ENCODE assay signal across 8 mouse cellular contexts in the genomic region with DNA sequence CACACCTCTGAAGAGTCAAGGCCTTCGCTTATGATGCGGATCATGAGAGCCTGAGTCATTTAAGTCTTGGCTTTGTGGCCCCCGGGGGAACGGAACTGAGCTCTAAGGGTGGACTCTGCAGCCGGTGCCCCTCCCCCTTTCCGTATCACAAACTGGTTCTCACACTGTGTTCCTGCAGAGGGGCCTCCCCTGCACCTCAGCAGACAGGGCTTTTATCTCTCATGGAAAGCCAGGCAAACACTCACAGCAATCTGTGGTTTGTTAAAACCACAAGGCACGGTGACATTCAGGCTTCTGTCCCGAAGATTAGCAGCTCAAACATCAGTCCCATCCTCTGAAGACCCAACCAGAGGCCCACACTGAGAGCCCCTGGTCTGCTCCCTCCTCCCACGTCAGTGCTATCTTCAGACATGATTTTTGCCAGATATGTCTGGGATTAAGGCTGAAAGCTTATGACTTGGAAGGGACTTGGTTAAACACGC. TPM values are rescaled to one million over a fixed set of nuclear protein-coding genes. Genes with fewer than 3 reads are reported as not detected.
DNase-seq lines count a peak whose midpoint lies in the region; ATAC-seq and TF ChIP-seq lines count a peak whose summit lies in the region.

No protein-coding gene starts in this region.

- no peak for TF ChIP-seq EP300 in stomach, postnatal 0 days (optimal IDR thresholded peaks at IDR 0.05)

- H3K9me3 ChIP-seq in liver, embryonic 16.5 days (replicated peaks; ENCODE audit: control insufficient read depth, low read length) = no peaks in the 10 kb centered on the region
- H3K9me3 ChIP-seq in stomach, postnatal 0 days (ENCODE audit: control insufficient read depth, low read length) = no peaks in the 10 kb centered on the region

- TF ChIP-seq POLR2A in cortical plate, adult 2 months (IDR thresholded peaks at IDR 0.05; ENCODE audit: extremely low read depth, insufficient read depth, low read length) = no peak

- H3K4me1 ChIP-seq in cortical plate, adult 2 months (ENCODE audit: control insufficient read depth, insufficient read depth, low read length) = no peaks in the 10 kb centered on the region
- peaks cover 2% of the 10 kb centered on the region; the same call in 1 of the 2 replicates for H3K4me1 ChIP-seq in liver, embryonic 16.5 days (ENCODE audit: control insufficient read depth, low read depth, low read length)
- peaks cover 12% of the 10 kb centered on the region; the same call in 1 of the 2 replicates for H3K4me1 ChIP-seq in stomach, postnatal 0 days (replicated peaks; ENCODE audit: control insufficient read depth, insufficient read depth)

- peaks cover 4% of the 10 kb centered on the region for H3K27me3 ChIP-seq in liver, embryonic 16.5 days (ENCODE audit: control insufficient read depth, insufficient read depth, low read depth, low read length)
- H3K27me3 ChIP-seq in stomach, postnatal 0 days (ENCODE audit: control insufficient read depth, insufficient read depth, low read length) = no peaks in the 10 kb centered on the region

- DNase-seq in layer of hippocampus, adult 2 months (ENCODE audit: low spot score in 2 of 2) = no peak
- DNase-seq in layer of hippocampus, adult 8-10 months (ENCODE audit: low spot score in 2 of 2) = no peak
- DNase-seq in stomach, postnatal 0 days (ENCODE audit: low spot score) = peak; percentile 45
- no peak for DNase-seq in cerebellum, adult 8-10 months
- no peak for DNase-seq in left cerebral cortex, adult 9 months (ENCODE audit: low spot score in 2 of 2)

- no peak overlapping the region for H3K4me3 ChIP-seq in layer of hippocampus, adult 2 months
- no peak overlapping the region for H3K4me3 ChIP-seq in cortical plate, adult 2 months (ENCODE audit: insufficient read depth, low read length)
- no peak overlapping the region for H3K4me3 ChIP-seq in liver, embryonic 16.5 days (ENCODE audit: low read depth, low read length)
- H3K4me3 ChIP-seq in stomach, postnatal 0 days (ENCODE audit: low read depth, low read length) = no peak overlapping the region

- H3K27ac ChIP-seq in layer of hippocampus, adult 2 months = peak overlapping the region; percentile 36; the same call in 1 of the 2 replicates
- H3K27ac ChIP-seq in cortical plate, adult 2 months (ENCODE audit: insufficient read depth, low read length) = peak overlapping the region; percentile 21
- H3K27ac ChIP-seq in liver, embryonic 16.5 days (ENCODE audit: low read length) = peak overlapping the region; percentile 30; the same call in 1 of the 2 replicates
- H3K27ac ChIP-seq in stomach, postnatal 0 days (replicated peaks) = peak overlapping the region; percentile 5

- TF ChIP-seq CTCF in layer of hippocampus, adult 2 months (conservative IDR thresholded peaks at IDR 0.05) = no peak
- no peak for TF ChIP-seq CTCF in cortical plate, adult 2 months (IDR thresholded peaks at IDR 0.05; ENCODE audit: extremely low read depth, insufficient read depth, low read length)
- TF ChIP-seq CTCF in stomach, postnatal 0 days (IDR thresholded peaks at IDR 0.05; ENCODE audit: low read depth) = no peak

- no peaks in the 10 kb centered on the region for H3K36me3 ChIP-seq in liver, embryonic 16.5 days (ENCODE audit: control insufficient read depth, insufficient read depth)
- no peaks in the 10 kb centered on the region for H3K36me3 ChIP-seq in stomach, postnatal 0 days (ENCODE audit: control insufficient read depth, insufficient read depth, low read length)

- H3K9ac ChIP-seq in liver, embryonic 16.5 days (ENCODE audit: low read depth, low read length) = no peak overlapping the region
- no peak overlapping the region; the same call in 1 of the 2 replicates for H3K9ac ChIP-seq in stomach, postnatal 0 days (ENCODE audit: low read length)

- WGBS in liver, embryonic 16.5 days (ENCODE audit: insufficient replicate concordance) = 3% methylated on average over 10 of the region's 10 CpGs
- 13% methylated on average over 10 of the region's 10 CpGs for WGBS in stomach, postnatal 0 days

- peak; percentile 79 to 87 for ATAC-seq in hematopoietic stem cell, adult 5-6 weeks (replicated peaks in 1 of 2; ENCODE audit: insufficient read depth in 1 of 2, low FRiP score in 2 of 2, low TSS enrichment in 1 of 2, low read depth in 1 of 2, poor library complexity in 2 of 2, severe bottlenecking in 2 of 2)
- peak; percentile 16; the same call in 1 of the 2 replicates for ATAC-seq in liver, embryonic 16.5 days (ENCODE audit: low read depth)
- peak; percentile 58 for ATAC-seq in stomach, postnatal 0 days (ENCODE audit: low FRiP score, low TSS enrichment)

- H3K4me2 ChIP-seq in liver, embryonic 16.5 days (ENCODE audit: low read depth, low read length) = no peak overlapping the region
- H3K4me2 ChIP-seq in stomach, postnatal 0 days (replicated peaks; ENCODE audit: low read depth) = peak overlapping the region; percentile 12; the same call in 1 of the 2 replicates

RNA-seq across cellular contexts. Expression of gene Arhgap31, which starts 59.6 kb away (rescaled TPM):
- total RNA-seq in layer of hippocampus, adult 2 months (2021) = 10 to 100 TPM; 17.9 to 18.5 TPM
- 10 to 100 TPM; 19.7 to 21.7 (median 20.6) TPM for total RNA-seq in layer of hippocampus, adult 8-10 months (2022)
- polyA plus RNA-seq in cortical plate, adult 2 months (2012; rRNA removed) = 10.3 and 10.4 TPM in 2 replicates
- 4.7 and 5.4 TPM in 2 replicates for total RNA-seq in hematopoietic stem cell, adult 5-6 weeks (2017)
- 1.6 and 1.7 TPM in 2 replicates for polyA plus RNA-seq in liver, embryonic 16.5 days (2015; fragmentation: Nextera tagmentation; extraction: Ambion mirVana)
- 3.1 and 3.4 TPM in 2 replicates for polyA plus RNA-seq in stomach, postnatal 0 days (2015; fragmentation: Nextera tagmentation; extraction: Ambion mirVana)

Comparison
In these comparisons a context has a peak if more than half of its experiments do, and no peak if none do; other contexts are left out.
1. ATAC-seq: peak in every context shown above with its lines; median percentile 83 in hematopoietic stem cell, adult 5-6 weeks; 58 in stomach, postnatal 0 days; 16 in liver, embryonic 16.5 days.